Mouse (Mus musculus) cerebellum, adult 2 months (tissue): ENCODE data around the gene Zfhx3. TPM values are rescaled to one million over a fixed set of nuclear protein-coding genes. Genes with fewer than 3 reads are reported as not detected.

Source experiments
- DNase-seq, 2 experiments: peaks; one replicate each; pipeline ENCODE4 v3.0.0; 2021
- H3K27ac ChIP-seq: fragments of 200-500 bp; 2 replicates; pipeline ENCODE4 v1.5.1; 2012; ENCODE audit warnings: low read length, control low read depth, inconsistent platforms; ENCODE audit not compliant: insufficient read depth
- H3K27me3 ChIP-seq: fragments of 200-500 bp; 2 replicates; pipeline ENCODE4 v1.6.1; 2012; ENCODE audit warnings: inconsistent platforms, mild to moderate bottlenecking, low read length, moderate library complexity; ENCODE audit not compliant: control insufficient read depth, insufficient read depth
- H3K4me1 ChIP-seq: fragments of 200-500 bp; 2 replicates; pipeline ENCODE4 v1.6.1; 2011; ENCODE audit warnings: low read length; ENCODE audit not compliant: control insufficient read depth, insufficient read depth
- H3K4me3 ChIP-seq: fragments of 200-500 bp; replicated peaks from 2 replicates; pipeline ENCODE3; 2011; ENCODE audit warnings: mild to moderate bottlenecking, low read depth, low read length, control low read depth; ENCODE audit not compliant: insufficient read depth
- CTCF ChIP-seq: fragments of 200-500 bp; IDR thresholded peaks from 2 replicates; pipeline ENCODE4 v1.5.1; 2011; ENCODE audit warnings: low read depth, mild to moderate bottlenecking, control low read depth, low read length, moderate library complexity, borderline replicate concordance; ENCODE audit not compliant: insufficient read depth
- POLR2A ChIP-seq: fragments of 200-500 bp; IDR thresholded peaks from 2 replicates; pipeline ENCODE4 v1.6.1; 2011; ENCODE audit warnings: low read length, control low read depth, borderline replicate concordance; ENCODE audit not compliant: insufficient read depth
- WGBS: fragments of 180-500 bp; shearing (Covaris S2); methylation state at CpG from one replicate; pipeline ENCODE4 v1.1.7; 2018; 5-methylcytosine and 5-hydroxymethylcytosine counted together
- polyA plus RNA-seq: library from polyadenylated mRNA; depleted of rRNA; stranded (reverse); fragments of >200 nt; gene quantifications from 2 replicates; pipeline ENCODE4 v1.2.3, GENCODE M21; 2012

Zfhx3 gene
- polyA plus RNA-seq, 1 experiment: 3.3 TPM

GRCm38 (mm10) chr8:108962516-108962915, 1020.1 kb downstream of the Zfhx3 start:
- DNase-seq: no peak
- no peaks in the 10 kb centered on the region for H3K27me3 ChIP-seq
- no peak overlapping the region for H3K4me3 ChIP-seq
- H3K4me1 ChIP-seq: no peaks in the 10 kb centered on the region
- TF ChIP-seq POLR2A (no peak), CTCF (no peak)
- no peak overlapping the region for H3K27ac ChIP-seq
- WGBS: 29% methylated on average over 7 of the region's 7 CpGs

- Histone ChIP-seq H3K4me3 (no peak overlapping the region), H3K27me3 (no peaks in the 10 kb centered on the region), H3K4me1 (no peaks in the 10 kb centered on the region), H3K27ac (no peak overlapping the region)
- DNase-seq: no peak
- WGBS: 90% methylated on average over 2 of the region's 2 CpGs
- TF ChIP-seq CTCF (no peak), POLR2A (no peak)
These were observed 1020.7 kb downstream of the Zfhx3 start for GRCm38 (mm10) chr8:108963181-108963580.

- Histone ChIP-seq H3K27me3 (no peaks in the 10 kb centered on the region; the same call in 1 of the 2 replicates), H3K27ac (no peak overlapping the region), H3K4me1 (no peaks in the 10 kb centered on the region), H3K4me3 (no peak overlapping the region)
- WGBS: 47% methylated on average over 12 of the region's 12 CpGs
- DNase-seq: no peak
- TF ChIP-seq CTCF (no peak), POLR2A (no peak)
These were observed 1023.6 kb downstream of the Zfhx3 start for GRCm38 (mm10) chr8:108966041-108966440.

- H3K4me3 ChIP-seq: no peak overlapping the region
- 85% methylated on average over 9 of the region's 9 CpGs for WGBS
- no peaks in the 10 kb centered on the region; the same call in 1 of the 2 replicates for H3K27me3 ChIP-seq
- H3K27ac ChIP-seq: no peak overlapping the region
- DNase-seq: no peak
- no peaks in the 10 kb centered on the region for H3K4me1 ChIP-seq
- TF ChIP-seq CTCF: no peak
These were observed 1031.3 kb downstream of the Zfhx3 start for GRCm38 (mm10) chr8:108973639-108974325.

- WGBS: 34% methylated on average over 11 of the region's 11 CpGs
- Histone ChIP-seq H3K4me1 (no peaks in the 10 kb centered on the region), H3K4me3 (no peak overlapping the region), H3K27me3 (no peaks in the 10 kb centered on the region), H3K27ac (no peak overlapping the region)
- TF ChIP-seq CTCF: no peak
- no peak for TF ChIP-seq POLR2A
- no peak for DNase-seq
These were observed 1035.4 kb downstream of the Zfhx3 start for GRCm38 (mm10) chr8:108977693-108978361.

GRCm38 (mm10) chr8:108978362-108978750, 1035.9 kb downstream of the Zfhx3 start:
- TF ChIP-seq POLR2A (no peak), CTCF (no peak)
- no peaks in the 10 kb centered on the region for H3K4me1 ChIP-seq
- WGBS: 90% methylated on average over 7 of the region's 7 CpGs
- DNase-seq: no peak
- no peak overlapping the region for H3K27ac ChIP-seq
- H3K27me3 ChIP-seq: no peaks in the 10 kb centered on the region
- H3K4me3 ChIP-seq: no peak overlapping the region

GRCm38 (mm10) chr8:108984904-108985303, 1042.5 kb downstream of the Zfhx3 start:
- H3K4me1 ChIP-seq: no peaks in the 10 kb centered on the region
- H3K4me3 ChIP-seq: no peak overlapping the region
- no peak overlapping the region for H3K27ac ChIP-seq
- 84% methylated on average over 2 of the region's 2 CpGs for WGBS
- H3K27me3 ChIP-seq: no peaks in the 10 kb centered on the region
- TF ChIP-seq POLR2A: no peak
- no peak for DNase-seq

- no peaks in the 10 kb centered on the region for H3K4me1 ChIP-seq
- WGBS: 89% methylated on average over 5 of the region's 5 CpGs
These were observed 1047.4 kb downstream of the Zfhx3 start for GRCm38 (mm10) chr8:108989841-108990240.

GRCm38 (mm10) chr8:108990537-108990936, 1048.1 kb downstream of the Zfhx3 start:
- Histone ChIP-seq H3K27me3 (no peaks in the 10 kb centered on the region), H3K27ac (no peak overlapping the region), H3K4me3 (no peak overlapping the region), H3K4me1 (no peaks in the 10 kb centered on the region)
- TF ChIP-seq POLR2A (no peak), CTCF (no peak)
- no peak for DNase-seq
- WGBS: 73% methylated on average over 6 of the region's 6 CpGs

More at GRCm38 (mm10) chr8:108989841-108990240, 1047.4 kb downstream of the Zfhx3 start:
- TF ChIP-seq POLR2A (no peak), CTCF (no peak)
- no peak for DNase-seq
- no peaks in the 10 kb centered on the region for H3K27me3 ChIP-seq
- no peak overlapping the region for H3K27ac ChIP-seq
- H3K4me3 ChIP-seq: no peak overlapping the region
